Mouse (Mus musculus): ENCODE results near the gene Naaladl1. TPM values are rescaled to one million over a fixed set of nuclear protein-coding genes. Genes with fewer than 3 reads are reported as not detected.
A peak's percentile ranks its signal among the peaks of the same experiment; 100 is the strongest.

The Naaladl1 gene
- polyA plus RNA-seq, 1 experiment from 2014 or later, result 0.87 TPM

DNA sequence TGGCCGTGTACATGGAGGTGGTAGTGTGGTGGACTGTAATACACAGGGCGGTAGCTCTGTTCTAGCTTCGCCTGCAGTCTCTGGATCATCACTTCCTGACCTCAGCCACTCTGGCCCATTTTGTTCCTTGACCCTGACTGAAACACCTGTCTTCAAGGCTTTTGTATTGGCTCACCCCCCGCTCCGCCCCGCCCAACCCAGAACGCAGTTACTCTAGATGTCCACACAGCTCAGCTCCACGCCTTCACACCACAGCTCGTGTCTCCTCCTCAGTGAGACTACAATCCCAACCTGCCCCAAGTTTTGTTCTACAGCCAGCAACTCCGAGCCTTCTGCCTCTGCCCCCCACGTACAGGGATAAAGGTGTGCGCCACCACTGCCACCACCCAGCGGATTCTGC, 16.7 kb upstream of the Naaladl1 start:
- H3K4me3 ChIP-seq, result no peak overlapping the region
- H3K4me2 ChIP-seq, result no peak overlapping the region
- no peaks in the 10 kb centered on the region for H3K9me3 ChIP-seq (replicated peaks)
- 95% methylated on average over 13 of the region's 13 CpGs for WGBS
- no peak overlapping the region for H3K9ac ChIP-seq
- peaks cover 21% of the 10 kb centered on the region for H3K4me1 ChIP-seq
- no peak overlapping the region for H3K27ac ChIP-seq
- no peaks in the 10 kb centered on the region for H3K27me3 ChIP-seq
- H3K36me3 ChIP-seq (ENCODE audit: poor library complexity, severe bottlenecking), result peaks cover 54% of the 10 kb centered on the region
- no peak for ATAC-seq

DNA sequence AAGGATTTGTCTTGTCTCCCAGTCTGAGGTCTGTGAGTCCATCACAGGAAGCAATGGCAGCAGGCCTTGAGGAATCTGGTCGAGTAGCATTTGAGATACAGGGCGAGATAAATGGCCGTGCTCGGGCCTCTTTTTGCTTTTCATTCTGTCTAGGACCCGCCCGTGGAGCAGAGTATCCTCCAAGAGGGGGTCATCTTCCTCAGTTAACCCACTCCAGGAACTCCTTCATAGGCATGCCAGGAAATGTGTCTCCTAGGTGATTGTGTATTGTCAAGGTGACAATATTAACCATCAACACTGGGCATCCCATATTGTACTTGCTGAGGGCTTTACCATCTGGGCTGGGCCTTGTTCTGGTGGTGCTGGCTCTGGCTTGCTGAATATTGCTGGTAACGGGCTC, 11.5 kb upstream of the Naaladl1 start, which contains the start of gene AC131692.1:
TSS of gene AC131692.1 (plus strand) at position 301 of the 400 bp plus-strand sequence.
- no peak for ATAC-seq

DNA sequence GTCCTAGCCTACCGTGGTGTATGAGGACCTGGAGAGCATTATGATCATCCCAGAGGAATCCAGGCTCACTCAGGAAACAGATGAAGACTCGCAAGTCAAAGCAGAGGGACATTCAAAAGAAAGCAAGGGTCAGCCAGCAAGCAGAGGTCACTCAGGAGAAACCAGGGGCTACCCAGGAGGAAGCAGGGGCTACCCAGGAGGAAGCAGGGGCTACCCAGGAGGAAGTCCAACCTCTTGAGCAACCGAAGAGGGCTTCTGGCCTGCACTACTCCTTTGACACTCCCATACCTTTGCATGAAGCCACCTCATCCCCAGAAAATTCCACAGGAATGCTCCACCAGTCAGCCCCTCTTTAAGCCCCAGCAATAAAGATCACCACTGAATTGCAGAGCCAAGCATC, 7.7 kb upstream of the Naaladl1 start:
- peaks cover 32% of the 10 kb centered on the region for H3K36me3 ChIP-seq (ENCODE audit: poor library complexity, severe bottlenecking)
- H3K9me3 ChIP-seq (replicated peaks), result no peaks in the 10 kb centered on the region
- H3K4me1 ChIP-seq, result no peaks in the 10 kb centered on the region
- no peak overlapping the region for H3K27ac ChIP-seq
- ATAC-seq, result no peak
- no peaks in the 10 kb centered on the region for H3K27me3 ChIP-seq
- H3K4me3 ChIP-seq, result no peak overlapping the region
- WGBS, result 94% methylated on average over 3 of the region's 3 CpGs
- no peak overlapping the region for H3K4me2 ChIP-seq
- H3K9ac ChIP-seq, result no peak overlapping the region

More for the DNA sequence above, 11.5 kb upstream of the Naaladl1 start, which contains the start of gene AC131692.1:
- H3K4me1 ChIP-seq, result no peaks in the 10 kb centered on the region
- no peak within 1 kb of the TSS for H3K4me3 ChIP-seq
- WGBS, result 93% methylated on average over 7 of the region's 7 CpGs
- peaks cover 64% of the 10 kb centered on the region for H3K36me3 ChIP-seq (ENCODE audit: poor library complexity, severe bottlenecking)
- H3K27ac ChIP-seq, result no peak within 1 kb of the TSS
- no peak within 1 kb of the TSS for H3K9ac ChIP-seq
- no peaks in the 10 kb centered on the region for H3K27me3 ChIP-seq
- no peaks in the 10 kb centered on the region for H3K9me3 ChIP-seq (replicated peaks)
- H3K4me2 ChIP-seq, result no peak within 1 kb of the TSS

GRCm38 (mm10) chr19:6101186-6101585, 4.4 kb upstream of the Naaladl1 start:
- no peaks in the 10 kb centered on the region for H3K27me3 ChIP-seq
- no peak overlapping the region for H3K9ac ChIP-seq
- no peak overlapping the region for H3K4me2 ChIP-seq
- ATAC-seq, result no peak
- no peaks in the 10 kb centered on the region for H3K4me1 ChIP-seq
- H3K9me3 ChIP-seq (replicated peaks), result no peaks in the 10 kb centered on the region
- 85% methylated on average over 6 of the region's 6 CpGs for WGBS
- peaks cover 7% of the 10 kb centered on the region for H3K36me3 ChIP-seq (ENCODE audit: poor library complexity, severe bottlenecking)
- H3K4me3 ChIP-seq, result no peak overlapping the region
- no peak overlapping the region for H3K27ac ChIP-seq

DNA sequence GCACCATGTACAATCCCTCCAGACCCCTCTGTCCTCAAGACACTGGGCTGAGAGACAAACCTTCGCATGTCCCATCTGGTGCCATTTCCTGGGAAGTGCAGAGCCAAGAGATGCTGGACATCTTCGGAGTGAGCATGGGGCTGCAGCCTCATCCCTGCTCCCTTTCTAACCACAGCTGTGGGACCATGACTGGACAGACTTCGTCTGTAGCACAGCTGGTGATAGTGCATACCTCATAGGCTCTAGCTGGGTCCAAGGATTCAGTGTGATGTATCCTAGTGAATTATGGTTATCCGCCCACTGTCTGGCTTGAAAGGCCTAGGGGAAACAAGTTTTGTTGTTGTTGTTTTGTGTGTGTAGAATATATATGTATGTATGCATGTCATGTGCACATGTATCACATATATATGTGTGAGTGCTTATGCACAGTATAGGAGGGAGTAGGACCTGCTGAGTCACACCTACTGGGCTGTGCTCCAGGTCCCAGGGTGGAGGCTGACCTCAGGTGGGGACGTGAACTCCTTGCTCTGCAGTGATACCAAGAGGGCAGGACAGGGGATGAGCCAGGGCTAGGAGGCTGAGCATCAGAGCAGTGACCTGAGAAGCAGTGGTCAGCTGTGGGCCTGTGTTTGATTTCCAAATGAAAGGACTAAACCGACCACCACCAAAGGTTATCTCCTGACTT, 3.3 kb upstream of the Naaladl1 start:
- Histone ChIP-seq H3K4me2 (no peak overlapping the region), H3K9me3 (replicated peaks) (no peaks in the 10 kb centered on the region), H3K4me3 (no peak overlapping the region), H3K9ac (peak overlapping the region; percentile 21; the same call in 1 of the 2 replicates), H3K4me1 (no peaks in the 10 kb centered on the region), H3K27me3 (no peaks in the 10 kb centered on the region), H3K36me3 (ENCODE audit: poor library complexity, severe bottlenecking) (peaks cover 12% of the 10 kb centered on the region), H3K27ac (no peak overlapping the region)
- 85% methylated on average over 6 of the region's 6 CpGs for WGBS
- no peak for ATAC-seq

GRCm38 (mm10) chr19:6104476-6104875, 1.1 kb upstream of the Naaladl1 start:
- Histone ChIP-seq H3K9me3 (replicated peaks) (no peaks in the 10 kb centered on the region), H3K4me2 (no peak overlapping the region), H3K36me3 (ENCODE audit: poor library complexity, severe bottlenecking) (peaks cover 5% of the 10 kb centered on the region; the same call in 1 of the 2 replicates), H3K4me3 (no peak overlapping the region), H3K27me3 (no peaks in the 10 kb centered on the region), H3K9ac (peak overlapping the region; percentile 13; the same call in 1 of the 2 replicates), H3K27ac (no peak overlapping the region), H3K4me1 (no peaks in the 10 kb centered on the region)
- 86% methylated on average over 4 of the region's 4 CpGs for WGBS
- ATAC-seq, result no peak

- Histone ChIP-seq H3K9ac (no peak overlapping the region), H3K4me2 (no peak overlapping the region), H3K36me3 (ENCODE audit: poor library complexity, severe bottlenecking) (peaks cover 39% of the 10 kb centered on the region), H3K4me1 (peaks cover 17% of the 10 kb centered on the region), H3K27ac (no peak overlapping the region), H3K27me3 (no peaks in the 10 kb centered on the region), H3K4me3 (no peak overlapping the region), H3K9me3 (replicated peaks) (no peaks in the 10 kb centered on the region)
- no peak for ATAC-seq
- 84% methylated on average over 6 of the region's 6 CpGs for WGBS
Observed at GRCm38 (mm10) chr19:6113116-6113515, 7.5 kb downstream of the Naaladl1 start.

DNA sequence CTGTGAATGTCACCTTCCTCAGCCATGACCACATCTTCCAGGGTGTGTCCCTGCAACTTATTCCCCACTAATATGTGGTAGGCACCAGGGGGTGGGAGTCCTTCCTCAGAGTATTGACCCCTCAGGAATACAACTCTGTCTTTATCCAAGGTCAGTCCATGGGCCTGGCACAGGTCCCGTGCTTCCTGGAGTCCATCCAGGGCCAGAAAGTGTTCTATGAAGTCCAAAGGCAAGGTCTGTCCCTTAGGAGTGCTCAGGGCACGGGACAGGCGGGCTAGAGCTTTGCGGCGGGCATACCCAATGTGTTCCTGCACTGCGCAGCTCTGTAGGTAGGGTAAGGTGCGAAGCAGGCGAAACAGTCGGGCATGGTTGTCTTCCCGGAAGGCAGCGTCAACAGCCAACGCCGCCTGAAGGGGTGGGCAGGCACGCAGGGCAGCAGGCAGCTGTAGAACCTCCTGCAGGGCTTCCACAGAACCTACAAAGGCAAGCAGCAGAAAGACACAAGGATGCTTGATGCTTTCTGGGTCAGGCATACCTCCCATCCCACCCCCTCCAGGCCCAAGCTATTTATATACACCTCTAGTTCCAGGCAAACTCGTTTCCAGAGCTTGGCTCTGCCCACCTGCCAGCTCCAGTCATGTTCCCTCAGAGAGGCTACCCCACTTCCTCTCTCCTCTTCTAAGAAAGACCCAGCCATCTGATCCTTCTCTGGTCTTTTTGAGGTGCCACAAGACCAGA, 10.7 kb downstream of the Naaladl1 start:
- H3K27ac ChIP-seq, result 0 out of 2 replicates have a peak overlapping the region, but pooled peaks have one; percentile 6
- H3K4me1 ChIP-seq, result peaks cover 30% of the 10 kb centered on the region
- no peak for ATAC-seq
- 93% methylated on average over 15 of the region's 15 CpGs for WGBS
- peaks cover 46% of the 10 kb centered on the region for H3K36me3 ChIP-seq (ENCODE audit: poor library complexity, severe bottlenecking)
- H3K4me3 ChIP-seq, result peak overlapping the region; percentile 61; the same call in 1 of the 2 replicates
- no peaks in the 10 kb centered on the region for H3K27me3 ChIP-seq
- peak overlapping the region; percentile 87 for H3K4me2 ChIP-seq
- H3K9me3 ChIP-seq (replicated peaks), result no peaks in the 10 kb centered on the region
- H3K9ac ChIP-seq, result peak overlapping the region; percentile 90

GRCm38 (mm10) chr19:6117346-6117985, 11.9 kb downstream of the Naaladl1 start:
- Histone ChIP-seq H3K36me3 (ENCODE audit: poor library complexity, severe bottlenecking) (peaks cover 43% of the 10 kb centered on the region), H3K9ac (peak overlapping the region; percentile 90), H3K4me1 (peaks cover 30% of the 10 kb centered on the region), H3K9me3 (replicated peaks) (no peaks in the 10 kb centered on the region), H3K27me3 (no peaks in the 10 kb centered on the region), H3K27ac (peak overlapping the region; percentile 92), H3K4me3 (peak overlapping the region; percentile 61), H3K4me2 (peak overlapping the region; percentile 87)
- ATAC-seq, result no peak
- WGBS, result 4% methylated on average over 32 of the region's 32 CpGs

DNA sequence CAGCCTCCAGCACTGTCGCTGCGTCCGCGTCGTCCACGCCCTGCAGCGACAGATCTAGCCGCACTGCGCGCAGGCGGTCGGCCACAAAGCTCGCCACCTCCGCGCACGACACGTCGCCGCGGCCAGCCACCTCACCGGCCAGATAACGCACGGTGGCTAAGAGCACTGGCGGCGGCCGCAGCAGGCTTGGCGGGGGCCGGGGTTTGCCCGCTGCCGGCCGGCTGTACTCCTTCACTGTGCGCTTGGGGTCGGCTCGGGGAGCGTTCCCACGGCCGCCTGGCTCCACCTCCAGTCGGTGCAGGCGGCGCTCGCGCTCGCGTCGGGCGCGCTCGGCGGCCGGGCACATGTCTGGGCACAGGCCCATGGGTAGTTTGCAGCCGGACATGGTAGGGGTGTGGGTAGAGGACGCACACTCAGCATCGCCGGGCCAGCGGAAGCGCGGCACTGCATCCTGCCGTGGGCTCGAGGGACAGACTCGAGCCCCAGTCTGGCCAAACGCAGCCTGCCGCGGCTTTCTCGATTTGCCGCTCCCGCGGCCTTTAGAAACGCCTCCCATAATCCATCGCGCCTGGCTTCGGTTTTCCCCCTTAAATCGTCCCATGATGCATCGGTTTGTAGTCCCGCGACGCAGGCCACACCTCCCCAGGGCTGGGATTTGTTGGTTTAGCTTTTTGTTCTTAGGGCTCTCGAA, 12.5 kb downstream of the Naaladl1 start, which contains the start of gene Sac3d1:
TSS of gene Sac3d1 (minus strand) at position 665 of the 691 bp plus-strand sequence.
- H3K4me2 ChIP-seq, result peak within 1 kb of the TSS; percentile 87
- no peaks in the 10 kb centered on the region for H3K9me3 ChIP-seq (replicated peaks)
- peaks cover 30% of the 10 kb centered on the region for H3K4me1 ChIP-seq
- peak; percentile 93 for ATAC-seq
- no peaks in the 10 kb centered on the region for H3K27me3 ChIP-seq
- H3K4me3 ChIP-seq, result peak within 1 kb of the TSS; percentile 61
- under 1% methylated on average over 61 of the region's 77 CpGs for WGBS
- peak within 1 kb of the TSS; percentile 92 for H3K27ac ChIP-seq
- H3K36me3 ChIP-seq (ENCODE audit: poor library complexity, severe bottlenecking), result peaks cover 36% of the 10 kb centered on the region
- H3K9ac ChIP-seq, result peak within 1 kb of the TSS; percentile 90

DNA sequence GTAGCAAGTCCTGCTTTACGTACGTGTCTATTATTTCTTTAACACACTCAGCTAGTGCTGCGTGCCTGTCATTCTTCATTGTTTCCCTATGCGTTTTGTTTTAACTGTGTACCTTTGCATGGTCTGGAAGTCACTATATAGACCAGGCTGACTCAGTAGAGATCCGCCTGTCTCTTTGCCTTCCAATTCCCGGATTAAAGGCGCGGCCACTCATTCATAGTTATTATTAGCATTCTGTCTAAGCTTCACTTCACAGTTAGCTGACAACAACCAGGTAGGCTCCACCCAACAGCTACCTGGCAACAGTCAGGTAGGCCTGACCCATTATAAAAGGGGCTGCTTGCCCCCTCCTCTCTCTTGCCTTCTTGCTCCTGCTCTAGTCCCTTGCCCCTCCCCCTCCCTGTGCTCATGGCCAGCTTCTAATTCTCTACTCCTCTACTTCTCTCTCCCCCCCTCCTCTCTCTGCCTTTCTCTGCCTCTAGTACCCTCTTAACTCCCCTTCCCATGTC, 13.1 kb downstream of the Naaladl1 start:
- WGBS, result 1% methylated on average over 8 of the region's 8 CpGs
- Histone ChIP-seq H3K36me3 (ENCODE audit: poor library complexity, severe bottlenecking) (peaks cover 35% of the 10 kb centered on the region), H3K9ac (peak overlapping the region; percentile 90), H3K4me1 (peaks cover 35% of the 10 kb centered on the region), H3K9me3 (replicated peaks) (no peaks in the 10 kb centered on the region), H3K4me3 (peak overlapping the region; percentile 61), H3K4me2 (peak overlapping the region; percentile 87), H3K27me3 (no peaks in the 10 kb centered on the region), H3K27ac (peak overlapping the region; percentile 92)
- peak; percentile 55 for ATAC-seq
